Mouse (Mus musculus): ENCODE data around the gene Adam30.

Adam30 gene

DNA sequence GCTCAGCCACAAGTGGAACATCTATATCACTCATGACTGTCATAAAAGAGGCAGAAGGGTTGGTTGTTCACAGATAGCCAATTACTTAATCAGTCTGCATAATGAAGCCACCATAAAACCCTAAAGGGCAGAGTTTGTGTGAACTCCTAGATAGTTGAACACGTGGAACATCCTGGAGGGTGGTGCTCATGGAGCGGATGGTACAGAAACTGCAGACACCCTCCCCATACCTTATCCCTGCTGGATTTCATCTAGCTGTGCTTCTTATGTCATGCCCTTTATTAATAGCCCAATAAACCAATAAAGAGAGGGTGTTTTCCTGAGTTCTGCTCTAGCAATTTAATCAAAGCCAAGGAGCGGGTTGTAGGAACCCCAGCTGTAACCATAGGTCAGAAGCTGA lies 27.3 kb downstream of the Adam30 start:
- DNase-seq (ENCODE audit: inconsistent ontology term): no peak

- DNase-seq (ENCODE audit: inconsistent ontology term): peak; percentile 81
These were observed 37.5 kb downstream of the Adam30 start for GRCm38 (mm10) chr3:98197711-98198532.

GRCm38 (mm10) chr3:98199747-98200146 lies 39.3 kb downstream of the Adam30 start:
- DNase-seq (ENCODE audit: inconsistent ontology term): peak; percentile 39

DNA sequence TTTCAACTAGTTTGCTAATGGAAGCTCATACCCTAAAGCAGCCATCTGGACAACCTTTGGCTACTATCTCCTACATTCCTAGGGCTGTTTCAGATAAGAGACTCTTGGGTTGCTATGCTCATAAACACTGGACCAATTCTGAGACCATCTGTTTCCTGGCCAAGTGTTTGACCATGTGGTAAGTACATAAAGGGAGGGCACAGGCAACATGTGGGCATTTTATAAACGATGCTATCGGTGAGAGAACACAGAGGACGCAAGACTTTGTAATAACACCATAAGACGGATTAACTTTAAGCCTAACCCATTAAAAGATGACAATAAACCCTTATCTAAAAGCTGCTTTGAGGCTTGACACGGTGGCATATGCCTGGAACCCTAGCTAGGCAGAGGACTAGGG lies 42.9 kb downstream of the Adam30 start:
- DNase-seq (ENCODE audit: inconsistent ontology term): no peak

GRCm38 (mm10) chr3:98206977-98207376 lies 46.5 kb downstream of the Adam30 start:
- no peak for DNase-seq (ENCODE audit: inconsistent ontology term)

GRCm38 (mm10) chr3:98209161-98209560 lies 48.7 kb downstream of the Adam30 start:
- no peak for DNase-seq (ENCODE audit: inconsistent ontology term)

- DNase-seq (ENCODE audit: inconsistent ontology term): no peak
These were observed 50.4 kb downstream of the Adam30 start for GRCm38 (mm10) chr3:98210860-98211259.

DNA sequence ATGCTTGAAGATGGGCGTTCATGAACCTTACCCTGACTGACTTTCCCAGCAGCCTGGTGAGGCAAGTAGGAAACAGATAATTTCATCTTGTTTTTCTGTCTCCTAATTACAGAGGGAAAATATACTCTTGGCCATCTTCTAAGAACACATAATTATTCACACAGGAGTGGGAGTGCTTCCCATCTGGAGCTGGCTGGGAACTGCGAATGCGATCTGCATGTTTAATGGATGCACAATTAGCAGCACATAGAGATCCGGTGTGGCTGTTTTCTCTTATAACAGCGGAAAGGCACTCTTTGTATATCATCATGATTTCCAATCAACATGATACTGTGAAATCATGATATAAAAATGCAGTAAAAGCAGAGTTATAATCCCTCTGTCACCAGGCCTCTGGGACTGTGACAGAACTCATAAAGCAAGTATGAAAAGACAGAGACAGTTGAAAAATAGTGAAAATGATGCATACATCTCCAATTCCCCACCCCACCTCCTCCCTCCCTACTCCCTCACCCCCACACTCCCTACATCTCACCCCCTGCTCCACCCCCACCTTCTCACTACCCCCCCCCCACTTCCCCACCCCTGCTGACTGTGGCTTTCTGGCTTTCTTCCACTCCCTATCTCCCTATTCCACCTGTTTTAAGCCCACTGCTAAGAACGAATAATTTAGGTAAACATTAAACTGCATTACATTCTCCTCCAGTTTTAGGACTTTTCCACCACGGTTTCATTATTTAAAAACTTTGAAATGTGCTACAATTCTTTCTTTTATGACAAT lies 51.1 kb downstream of the Adam30 start:
- DNase-seq (ENCODE audit: inconsistent ontology term): no peak

All from Muller cell, postnatal 12 days (primary cell).